Mouse (Mus musculus) lung, adult 2 months (tissue): Measurements from ENCODE around the gene Arntl.

Experiments
- CTCF ChIP-seq: fragments of 200-500 bp; IDR thresholded peaks from 2 replicates; pipeline ENCODE4 v1.5.1; 2011; ENCODE audit warnings: mild to moderate bottlenecking, low read length, control low read depth; ENCODE audit not compliant: insufficient read depth
- POLR2A ChIP-seq: fragments of 200-500 bp; IDR thresholded peaks from 2 replicates; pipeline ENCODE4 v1.6.1; 2011; ENCODE audit warnings: low read depth, mild to moderate bottlenecking, control low read depth, low read length, borderline replicate concordance; ENCODE audit errors: extremely low read depth

DNA sequence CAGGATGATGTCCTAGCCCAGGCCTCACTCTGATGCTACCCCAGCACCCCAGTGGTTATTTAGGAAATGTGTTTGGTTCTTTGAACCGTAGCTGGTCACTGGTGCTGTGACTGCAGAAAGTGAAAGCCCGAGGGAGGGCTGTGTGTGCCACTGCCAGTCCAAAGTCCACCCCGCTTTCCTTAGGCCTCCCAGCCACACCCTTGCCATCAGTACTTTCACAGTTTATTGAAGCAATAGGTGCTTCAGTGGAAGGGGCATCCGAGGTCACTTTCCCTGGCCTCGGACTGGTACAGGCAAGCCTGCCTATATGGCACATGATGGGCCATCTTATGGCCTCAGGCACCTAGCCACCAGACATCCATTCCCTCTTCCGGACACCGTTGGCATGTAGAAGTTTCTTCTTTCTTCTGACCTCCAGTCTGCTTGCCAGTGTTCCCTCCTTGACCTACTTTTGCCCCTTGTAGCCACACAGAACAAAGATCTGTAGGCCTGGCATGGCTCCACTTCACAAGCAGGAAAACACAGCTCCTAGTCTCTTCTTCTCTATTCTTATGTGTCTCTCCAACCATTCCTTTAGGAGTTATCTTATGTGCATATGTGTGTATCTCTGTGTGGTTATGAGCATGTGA is 46.6 kb downstream of the Arntl start:
- no peak for TF ChIP-seq CTCF
- no peak for TF ChIP-seq POLR2A
